Mouse (Mus musculus) gastrocnemius, adult 8-10 months (tissue): ENCODE results near the gene Dgkz. TPM values are rescaled to one million over a fixed set of nuclear protein-coding genes. Genes with fewer than 3 reads are reported as not detected.
A peak's percentile ranks its signal among the peaks of the same experiment; 100 is the strongest.

ENCODE experiments used
- DNase-seq, 2 experiments: peaks; one replicate each; pipeline ENCODE4 v3.0.0; 2022; ENCODE audit warnings: low spot score in 2 of 2
- total RNA-seq, 4 experiments: library from RNA; stranded (reverse); gene quantifications; 2 replicates each; pipeline ENCODE4 v1.2.4; 2022

Dgkz gene
- total RNA-seq, 4 experiments from 2014 or later, result 24.7 to 39.3 (median 28.4) TPM

DNA sequence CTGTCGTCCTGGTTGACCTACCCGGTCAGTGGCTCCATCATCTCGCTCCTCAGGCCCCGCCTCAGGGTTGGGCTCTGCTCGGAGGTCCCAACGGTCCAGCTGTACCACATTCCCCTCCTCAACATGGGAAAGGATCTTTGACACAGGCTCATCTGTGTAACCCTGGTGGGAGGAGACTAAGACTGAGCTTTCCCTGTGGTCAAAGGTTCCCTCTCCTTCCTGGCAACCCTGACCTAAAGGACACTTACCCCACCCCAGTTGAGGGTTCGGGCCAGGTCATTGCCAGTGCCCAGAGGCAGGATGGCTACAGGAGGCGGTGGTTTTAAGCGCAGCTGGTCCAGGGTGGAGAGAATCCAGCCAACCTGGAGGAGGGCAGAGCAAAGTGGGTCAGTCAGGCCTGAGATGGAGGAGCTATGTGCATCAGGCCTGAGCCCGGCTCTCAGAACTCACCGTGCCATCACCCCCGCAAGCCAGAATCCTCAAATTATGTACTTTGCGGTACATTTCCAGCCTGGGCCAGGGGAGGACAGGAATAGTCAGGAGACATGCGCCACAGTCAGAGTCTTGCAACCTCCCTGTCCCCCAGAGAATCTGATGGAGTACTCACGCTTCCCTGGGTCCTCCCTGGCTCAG, 36.2 kb downstream of the Dgkz start:
- no peak for DNase-seq

DNA sequence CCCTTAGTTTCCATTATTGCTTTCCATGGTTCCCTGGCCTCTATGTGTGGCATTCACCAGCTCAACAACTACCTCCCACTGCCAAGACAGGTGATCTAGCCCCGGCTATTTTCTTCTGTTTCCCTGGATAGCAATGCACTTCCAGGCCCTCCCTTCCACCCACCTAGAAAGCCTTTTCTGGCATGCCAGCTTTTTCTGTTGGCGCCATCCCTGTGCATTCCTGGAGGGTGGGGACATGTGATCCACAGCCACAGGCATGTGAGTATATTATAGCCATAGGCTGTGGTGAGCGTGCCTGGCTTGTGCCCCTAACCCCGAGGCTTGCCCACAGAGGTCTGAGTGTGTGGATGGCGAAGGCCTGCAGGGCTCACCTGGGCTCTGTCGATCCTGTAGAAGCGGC, 39.5 kb downstream of the Dgkz start:
- DNase-seq, result no peak

DNA sequence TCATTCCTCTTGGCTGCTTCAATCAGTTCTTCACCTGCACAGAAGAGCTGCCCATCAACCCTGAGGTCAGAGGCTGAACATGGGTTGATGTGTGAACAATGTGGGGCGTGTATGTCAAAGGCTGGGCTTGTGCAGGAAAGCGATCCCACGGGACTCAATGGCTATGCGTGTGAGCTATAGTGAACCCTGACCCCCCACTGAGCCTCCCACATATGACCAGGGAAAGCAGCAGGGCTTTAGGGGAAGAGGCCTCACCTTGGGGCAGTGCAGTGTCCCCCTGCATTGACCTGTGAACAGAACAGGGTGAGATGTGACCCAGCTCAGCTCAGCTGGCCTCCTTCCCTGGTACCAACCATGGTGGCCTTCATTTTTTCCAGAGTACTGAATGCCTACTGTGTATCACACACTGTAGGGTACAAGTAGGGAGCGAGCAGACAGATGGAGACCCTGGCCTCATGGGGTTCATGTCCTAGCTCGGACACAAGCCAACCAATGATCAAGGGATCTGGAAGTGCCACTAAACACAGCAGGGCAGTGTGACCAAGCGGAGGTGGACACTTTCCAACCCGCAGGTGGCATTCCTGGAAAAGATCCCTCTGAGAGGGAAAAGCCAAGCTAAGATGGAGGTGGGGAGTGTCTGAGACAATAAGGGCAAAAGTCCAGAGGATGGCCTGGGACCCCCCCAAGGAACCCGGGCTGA, 40.7 kb downstream of the Dgkz start:
- DNase-seq, result no peak

DNA sequence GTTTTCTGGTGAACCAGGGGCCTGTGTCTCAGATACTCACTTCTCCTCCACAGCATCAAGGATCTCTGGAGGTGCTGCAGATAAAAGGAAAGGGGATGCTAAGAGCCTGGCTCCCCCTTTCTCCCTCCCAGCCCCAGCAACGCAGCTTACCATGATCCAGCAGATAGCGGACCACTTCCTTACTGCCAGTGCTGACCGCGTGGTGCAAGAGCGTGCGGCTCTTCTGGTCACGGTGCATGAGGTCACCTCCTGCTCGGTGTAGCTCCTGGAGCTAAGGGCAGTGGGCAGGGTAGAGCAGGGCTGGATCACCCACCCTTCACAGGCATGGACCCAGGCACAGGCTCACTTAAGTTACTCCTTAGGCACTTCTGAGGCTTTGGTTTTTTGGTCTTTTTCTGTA, 41.6 kb downstream of the Dgkz start:
- DNase-seq, result no peak

GRCm38 (mm10) chr2:91933471-91933870, 42.2 kb downstream of the Dgkz start:
- DNase-seq, result no peak

DNA sequence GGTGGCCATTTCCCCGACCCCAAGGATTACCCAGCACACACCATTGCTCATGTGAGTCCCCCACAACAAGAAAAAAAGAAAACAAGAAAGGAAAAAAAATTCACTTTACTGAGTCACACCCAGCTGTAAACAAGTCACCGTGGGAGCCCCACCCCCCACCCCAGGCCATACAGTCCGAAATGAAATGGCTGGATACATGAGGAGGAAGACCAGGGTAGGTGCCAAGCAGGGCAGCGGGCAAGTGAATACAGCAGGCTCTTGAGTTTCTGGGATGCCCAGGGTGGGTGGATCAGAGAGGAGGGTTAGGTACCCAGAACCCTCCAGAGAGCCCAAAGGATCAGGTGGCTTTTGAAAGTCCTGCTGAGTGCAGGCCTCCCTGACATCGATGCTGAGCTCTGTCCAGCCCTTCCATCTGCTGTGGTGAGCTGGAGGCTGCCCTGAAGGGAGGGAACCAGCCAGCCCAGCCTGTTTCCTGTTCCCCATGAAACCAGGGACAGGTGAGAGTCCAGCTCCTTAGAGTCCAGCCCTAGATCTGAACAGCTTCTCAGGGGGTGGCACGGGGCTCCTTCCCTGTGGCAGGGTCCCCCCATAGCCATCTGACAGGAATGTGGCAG, 42.8 kb downstream of the Dgkz start:
- no peak for DNase-seq

GRCm38 (mm10) chr2:91932160-91932711, 43.4 kb downstream of the Dgkz start, which contains the start of gene Mdk:
Gene Mdk (minus strand): TSS chr2:91932297.
- DNase-seq, result no peak

GRCm38 (mm10) chr2:91931328-91932159, 44.1 kb downstream of the Dgkz start:
- DNase-seq, result no peak

DNA sequence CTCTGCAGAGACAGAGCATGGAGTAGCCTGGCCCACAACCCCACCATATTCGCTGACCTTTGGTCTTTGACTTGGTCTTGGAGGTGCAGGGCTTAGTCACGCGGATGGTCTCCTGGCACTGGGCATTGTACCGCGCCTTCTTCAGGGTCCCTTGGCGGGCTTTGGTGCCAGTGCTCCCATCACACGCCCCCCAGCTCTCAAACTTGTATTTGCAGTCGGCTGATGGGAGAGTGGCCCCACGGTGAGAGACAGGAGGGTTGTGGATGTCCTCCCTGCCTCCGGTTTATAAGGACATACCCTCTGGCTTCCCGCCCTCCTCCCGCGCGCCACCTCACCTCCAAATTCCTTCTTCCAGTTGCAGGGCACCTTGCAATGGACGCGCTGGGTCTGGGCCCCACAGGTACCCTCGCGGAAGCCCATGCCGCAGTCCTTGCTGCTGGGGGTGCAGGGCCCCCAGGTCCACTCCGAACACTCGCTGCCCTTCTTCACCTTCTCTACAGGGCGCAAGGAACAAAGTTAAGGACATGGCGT, 44.8 kb downstream of the Dgkz start:
- DNase-seq, result no peak

GRCm38 (mm10) chr2:91929936-91930335, 45.7 kb downstream of the Dgkz start:
- DNase-seq, result no peak

DNA sequence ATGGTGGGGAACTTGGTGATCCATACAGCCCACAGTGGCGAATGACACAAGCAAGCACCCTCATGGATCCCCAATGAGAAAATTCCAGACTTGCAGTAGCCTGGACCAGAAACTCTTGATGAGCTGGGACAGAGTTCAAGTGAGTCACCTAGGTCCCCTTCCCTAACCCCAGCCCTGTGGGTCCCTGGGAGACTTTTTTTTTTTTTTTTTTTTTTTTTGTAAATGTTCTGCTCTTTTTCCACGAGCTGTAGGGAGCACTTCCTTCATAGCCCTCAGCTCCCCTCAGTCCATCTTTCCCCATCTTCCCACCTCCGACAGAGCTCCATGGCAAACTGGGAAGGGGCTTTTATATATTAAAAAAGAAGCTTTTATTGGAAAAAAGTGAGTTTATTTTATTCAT, 46.2 kb downstream of the Dgkz start:
- no peak for DNase-seq

DNA sequence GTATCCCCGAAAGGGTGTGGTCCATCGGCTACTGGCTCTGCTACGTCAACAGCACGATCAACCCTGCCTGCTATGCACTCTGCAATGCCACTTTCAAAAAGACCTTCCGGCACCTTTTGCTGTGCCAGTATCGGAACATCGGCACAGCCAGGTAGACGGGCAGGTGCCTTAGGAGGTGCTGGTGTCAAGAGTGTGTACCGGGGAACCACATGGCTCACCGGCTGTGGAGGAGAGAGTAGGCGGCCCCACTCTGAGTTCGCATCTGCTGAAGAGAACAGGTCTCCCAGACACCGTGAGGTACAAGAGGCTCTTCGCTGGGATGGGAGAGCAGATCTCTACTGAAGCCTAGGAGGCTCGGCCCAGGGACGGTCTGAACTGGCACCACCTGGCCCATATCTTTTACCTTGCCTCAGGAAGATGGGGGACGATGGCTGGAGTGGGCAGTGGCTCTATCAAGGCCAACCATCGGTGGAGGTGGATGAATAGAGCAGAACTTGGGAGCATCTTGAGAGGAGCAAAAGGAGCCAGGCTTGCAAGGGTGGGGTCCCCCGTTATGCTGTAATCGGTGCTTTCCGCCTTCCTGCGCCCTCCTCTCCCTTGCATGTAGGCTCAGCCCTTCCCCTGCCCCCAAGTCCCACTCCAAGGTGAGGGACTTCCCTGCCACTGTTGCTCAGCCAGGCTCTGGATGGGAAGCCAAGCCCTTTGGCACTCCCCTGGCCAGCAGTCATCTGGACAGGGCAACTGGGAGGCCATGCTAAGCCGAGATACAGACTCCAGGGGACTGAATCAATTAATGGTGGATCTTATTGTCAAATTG, 46.9 kb downstream of the Dgkz start:
- DNase-seq, result no peak

- DNase-seq, result peak; percentile 68
These were observed 47.7 kb downstream of the Dgkz start for GRCm38 (mm10) chr2:91927826-91928533.

- no peak for DNase-seq
These were observed 48.7 kb downstream of the Dgkz start, which contains the start of gene Chrm4 for GRCm38 (mm10) chr2:91926949-91927348. Gene Chrm4 (plus strand): TSS chr2:91927249.

DNA sequence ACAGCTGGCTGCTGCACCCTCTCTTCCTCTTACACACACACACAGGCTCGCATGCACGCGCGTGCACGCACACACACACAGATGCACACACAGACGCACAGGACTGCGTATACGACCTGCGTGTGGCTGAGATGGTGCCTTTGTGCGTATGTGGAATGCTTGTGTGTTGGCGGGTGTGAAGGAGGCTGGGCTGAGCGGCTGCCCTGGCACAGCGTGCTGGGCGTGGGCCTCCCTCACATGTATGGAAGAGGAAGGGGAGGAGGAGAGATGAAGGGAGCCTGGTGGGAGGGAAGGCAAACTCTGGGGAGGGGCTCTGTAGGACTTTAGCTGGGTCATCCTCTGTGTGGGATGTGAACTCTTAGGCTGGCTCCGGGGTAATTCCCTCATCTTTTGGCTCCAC, 50.2 kb downstream of the Dgkz start:
- DNase-seq, result no peak

- no peak for DNase-seq
These were observed 50.9 kb downstream of the Dgkz start for GRCm38 (mm10) chr2:91924726-91925125.

DNA sequence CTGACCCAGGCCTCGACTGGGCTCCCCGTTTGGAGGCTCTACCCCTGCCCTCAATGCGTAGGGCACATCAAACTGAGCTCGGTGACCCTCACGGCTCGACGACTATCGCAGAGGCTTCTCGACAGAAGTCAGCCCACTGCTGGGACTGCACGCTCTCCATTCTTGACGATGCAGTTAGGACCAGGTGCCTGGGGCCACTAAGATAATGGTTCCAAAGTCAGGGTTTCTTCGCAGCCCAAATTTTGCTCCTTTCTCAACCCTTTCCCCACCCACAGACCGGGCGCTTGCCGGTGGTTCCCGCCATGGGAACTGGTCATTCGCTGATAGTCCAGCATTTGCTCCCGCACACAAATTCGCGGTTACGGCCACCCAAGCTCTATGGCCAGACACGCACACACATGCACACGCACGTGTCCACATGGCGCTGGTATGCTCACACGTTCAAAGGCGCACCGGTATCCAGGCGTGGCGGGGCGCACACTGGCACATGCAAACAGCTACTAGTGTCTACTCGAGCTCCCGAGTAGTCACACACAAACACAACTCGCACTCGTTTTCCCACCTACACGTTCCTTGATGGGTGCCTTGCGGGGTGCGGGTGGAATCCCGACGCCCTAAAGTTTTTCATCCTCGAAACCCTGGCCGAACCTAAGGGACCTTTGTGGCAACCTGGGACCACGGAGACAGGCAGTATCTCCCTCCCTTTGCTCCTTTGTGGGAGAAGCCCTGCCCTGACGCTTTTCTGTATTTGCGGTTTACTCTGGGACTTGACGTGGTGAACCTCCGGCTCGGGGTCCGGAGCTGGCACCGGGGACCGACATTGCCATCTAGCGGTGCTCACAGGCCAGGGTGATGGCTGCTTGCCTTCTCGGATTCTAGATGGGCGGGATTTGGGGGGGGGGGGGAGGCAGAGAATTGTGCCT, 52.0 kb downstream of the Dgkz start:
- no peak for DNase-seq

GRCm38 (mm10) chr2:91922586-91923414, 52.9 kb downstream of the Dgkz start:
- DNase-seq, result no peak
